Mouse (Mus musculus) adrenal gland, postnatal 14 days (tissue): Measurements from ENCODE around the gene Jup. TPM values are rescaled to one million over a fixed set of nuclear protein-coding genes. Genes with fewer than 3 reads are reported as not detected.
A peak's percentile ranks its signal among the peaks of the same experiment; 100 is the strongest.
"Not testable (repeated sequence)": the region's sequence is repeated elsewhere in the genome, so short reads cannot be mapped to it uniquely, and the experiment has no call there.

Experiments used
- DNase-seq: peaks from one replicate; pipeline ENCODE4 v3.0.0; 2021; ENCODE audit warnings: mixed read lengths
- total RNA-seq: library from RNA; stranded (reverse); gene quantifications from 2 replicates; pipeline ENCODE4 v1.2.3, GENCODE M21; 2021

Gene Jup
- total RNA-seq, 1 experiment from 2014 or later: 101 TPM

DNA sequence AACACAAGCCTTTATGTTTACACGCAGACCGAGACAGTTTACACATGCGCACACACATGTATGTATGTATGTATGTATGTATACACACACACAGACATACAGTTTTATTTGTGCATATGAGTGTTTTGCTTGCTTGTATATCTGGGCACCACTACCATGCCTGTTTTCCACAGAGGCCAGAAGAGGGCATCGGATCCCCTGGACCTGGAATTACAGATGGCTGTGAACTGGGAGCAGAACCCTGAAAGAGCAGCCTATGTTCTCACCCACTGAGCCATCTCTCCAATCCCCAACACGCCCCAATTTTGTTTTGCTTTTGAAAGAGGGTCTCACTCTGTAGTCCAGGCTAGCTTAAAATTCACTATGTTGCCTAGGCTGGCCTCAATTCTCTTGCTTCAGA lies 40.2 kb downstream of the Jup start:
- no peak for DNase-seq

GRCm38 (mm10) chr11:100356819-100357211 lies 40.7 kb downstream of the Jup start:
- peak; percentile 40 for DNase-seq

DNA sequence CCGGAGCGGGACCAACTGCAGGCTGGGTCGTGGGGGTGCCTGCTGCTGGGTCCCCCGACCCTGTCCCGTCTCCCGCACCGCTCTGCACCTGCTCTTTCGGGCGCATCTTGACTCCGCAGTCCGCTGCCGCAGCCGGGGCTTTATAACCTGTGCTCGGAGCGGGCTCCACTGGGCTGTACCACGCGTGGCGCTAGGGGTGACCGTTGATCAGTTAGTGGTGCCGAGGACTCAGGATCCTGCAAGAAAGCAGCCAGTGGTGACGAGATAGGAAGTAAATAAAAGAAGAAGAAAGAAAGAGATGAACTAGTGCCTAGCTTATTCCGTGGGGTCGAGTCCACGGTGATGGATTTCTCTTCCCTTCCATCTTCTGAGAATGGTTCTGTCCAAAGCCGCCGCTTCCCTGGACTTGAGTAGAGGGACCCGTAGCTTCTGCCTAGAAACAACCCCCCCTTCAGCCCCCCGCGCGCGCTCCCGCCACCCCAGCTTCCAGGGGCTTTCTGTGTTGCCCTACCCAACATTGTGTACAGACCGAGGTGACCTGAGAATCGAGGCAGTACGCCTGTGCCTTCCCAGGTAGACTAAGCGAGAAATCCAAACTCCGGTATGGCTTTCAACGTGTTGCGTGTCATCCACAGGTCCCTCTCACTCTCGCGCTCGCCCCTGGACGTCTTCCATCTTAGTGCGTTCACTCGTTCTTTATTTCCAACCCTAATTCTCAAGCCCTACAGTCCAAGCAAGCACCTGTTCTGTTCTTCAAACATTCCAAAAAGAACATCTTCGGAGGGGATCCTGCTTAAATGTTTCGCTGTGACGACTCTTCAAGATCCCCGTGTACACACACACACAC lies 41.4 kb downstream of the Jup start, which contains the start of gene Hap1:
Hap1 (minus strand) TSS at position 157 of the 847 bp plus-strand sequence.
- DNase-seq: peak; percentile 89

DNA sequence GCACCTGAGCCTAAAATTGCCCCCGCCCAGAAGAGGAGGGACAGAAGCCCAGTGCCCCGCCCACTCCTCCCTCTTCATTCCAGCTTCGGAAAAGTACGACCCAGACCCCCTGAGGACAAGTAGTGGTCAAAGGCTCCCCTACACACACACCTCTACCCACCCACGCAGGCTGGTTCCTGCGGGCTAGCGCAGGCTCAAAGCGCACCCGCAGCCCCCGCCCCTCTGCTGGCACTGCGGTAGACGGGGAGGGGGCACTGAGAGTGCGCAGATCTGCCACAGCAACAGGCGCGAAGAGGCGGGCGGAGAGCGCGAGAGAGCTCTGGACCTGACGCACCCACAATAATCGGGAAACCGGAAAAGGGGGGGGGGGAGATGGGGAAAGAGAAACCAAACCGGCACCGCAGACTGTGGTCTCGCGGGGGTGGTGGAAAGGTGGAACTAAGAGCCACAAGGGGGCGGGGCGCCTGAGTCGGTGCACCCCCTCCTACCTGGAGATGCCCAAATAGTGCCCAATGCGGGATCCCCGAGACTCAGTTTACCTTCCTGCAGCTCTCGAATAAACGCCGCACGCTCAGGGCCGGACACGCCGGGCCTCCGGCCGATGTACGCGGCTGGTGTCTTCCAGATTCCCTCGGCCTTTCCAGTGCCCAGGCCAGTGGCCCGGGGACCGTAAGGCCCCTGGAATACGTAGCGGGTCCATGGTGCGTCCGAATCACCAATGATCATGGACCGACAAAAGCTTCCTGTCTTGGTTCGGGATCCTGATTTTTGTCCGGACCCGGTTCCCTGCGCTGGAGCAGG lies 42.2 kb downstream of the Jup start:
- DNase-seq: peak; percentile 75

DNA sequence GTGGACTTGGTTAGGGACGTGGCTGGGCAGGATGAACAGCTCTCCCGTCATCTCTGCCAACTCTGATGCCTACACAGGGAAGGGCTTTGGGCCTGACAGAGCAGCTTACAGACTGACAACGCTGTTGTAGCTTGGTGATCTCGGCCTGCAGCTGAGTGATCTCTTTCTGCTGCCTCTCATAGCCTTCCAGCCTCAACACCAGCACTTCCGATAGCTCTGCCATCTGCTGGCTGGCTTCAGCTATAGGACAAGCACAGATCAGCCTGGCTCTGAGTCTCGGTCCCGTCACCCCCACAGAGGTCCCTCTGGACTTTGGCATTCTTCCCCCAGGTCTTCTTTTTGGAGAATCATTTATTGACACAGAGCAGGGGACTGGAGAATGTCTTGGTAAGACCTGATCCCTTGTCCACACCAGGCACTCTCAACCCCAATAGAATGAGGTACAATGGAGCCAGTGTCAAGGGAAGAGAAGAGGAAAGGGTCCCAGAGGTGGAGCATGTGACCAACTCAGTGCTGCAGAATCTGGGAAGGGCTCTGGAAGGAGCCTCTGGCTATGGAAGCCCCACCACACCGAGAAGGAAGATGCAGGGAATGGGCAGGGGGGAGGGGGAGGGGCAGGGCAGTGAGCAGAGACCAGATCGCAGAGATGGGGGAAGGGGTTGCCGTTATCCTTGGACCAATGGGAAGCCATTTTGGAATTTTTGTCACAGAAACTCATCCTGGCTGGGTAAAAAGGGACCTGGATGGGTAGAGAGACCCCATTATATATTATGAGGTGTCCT lies 45.3 kb downstream of the Jup start:
- DNase-seq: peak; percentile 48

- DNase-seq: no peak
These were observed 53.3 kb downstream of the Jup start for GRCm38 (mm10) chr11:100344269-100344668.

GRCm38 (mm10) chr11:100335731-100336130 lies 61.8 kb downstream of the Jup start:
- no peak for DNase-seq

- no peak for DNase-seq
These were observed 63.6 kb downstream of the Jup start, which contains the start of gene Gast for GRCm38 (mm10) chr11:100333944-100334457. TSS of gene Gast (plus strand) at chr11:100334407.

DNA sequence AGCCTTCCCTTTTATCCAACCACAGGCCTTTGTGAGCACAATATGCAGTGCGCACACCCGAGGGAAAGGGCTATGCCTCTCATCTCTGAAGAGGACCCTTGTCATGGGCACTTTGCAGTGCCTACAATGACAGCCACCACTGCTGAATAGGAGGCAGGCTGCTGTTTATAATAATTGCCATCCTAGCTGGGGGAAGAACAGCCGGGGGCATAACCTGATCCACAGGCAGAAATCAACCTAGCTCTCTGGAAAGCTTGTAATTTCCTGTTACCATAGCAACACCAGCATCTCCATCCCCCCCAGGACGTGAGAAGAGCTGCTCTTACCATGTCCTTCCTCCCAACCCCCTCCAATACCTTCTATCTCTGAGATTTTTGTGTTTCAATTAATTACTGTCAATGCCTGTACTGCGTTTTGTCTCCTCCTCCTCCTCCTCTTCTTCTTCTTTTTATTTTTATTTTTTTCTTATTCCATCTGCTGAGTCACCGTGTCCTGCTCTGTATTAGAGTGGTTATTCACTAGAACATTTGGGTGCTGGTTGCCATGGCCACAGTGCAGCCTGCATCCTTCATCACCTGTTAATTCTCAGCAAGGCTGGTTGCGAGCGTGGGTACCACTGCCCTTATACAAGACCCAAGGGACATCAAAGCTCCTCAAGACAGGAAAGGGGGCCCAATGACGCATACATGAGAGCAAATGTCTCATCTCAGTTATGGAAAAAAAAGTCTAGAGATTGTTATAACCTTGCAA lies 64.6 kb downstream of the Jup start:
- DNase-seq: no peak

DNA sequence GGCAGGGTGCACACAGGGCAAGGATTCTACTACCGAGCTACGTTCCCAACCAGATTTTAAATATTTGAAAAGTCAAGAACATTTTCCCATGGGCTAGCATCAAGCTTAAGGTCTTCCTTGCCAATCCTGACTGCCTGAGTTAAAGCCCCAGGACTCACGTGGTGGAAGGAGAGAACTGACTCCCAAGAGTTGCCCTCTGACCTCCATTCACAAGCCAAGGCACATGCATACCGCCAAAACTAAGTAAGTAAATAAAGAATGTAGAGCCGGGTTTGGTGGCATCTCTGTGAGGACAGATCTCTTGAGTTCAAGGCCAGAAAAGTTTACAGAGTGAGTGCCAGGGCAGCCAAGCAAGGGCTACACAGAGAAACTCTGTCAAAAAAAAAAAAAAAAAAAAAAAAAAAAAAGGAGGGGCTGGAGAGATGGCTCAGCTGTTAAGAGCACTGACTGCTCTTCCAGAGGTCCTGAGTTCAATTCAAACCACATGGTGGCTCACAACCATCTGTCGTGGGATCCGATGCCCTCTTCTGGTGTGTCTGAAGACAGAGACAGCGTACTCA lies 66.7 kb downstream of the Jup start:
- not testable (repeated sequence) for DNase-seq

GRCm38 (mm10) chr11:100330235-100330634 lies 67.3 kb downstream of the Jup start:
- DNase-seq: no peak

- DNase-seq: no peak
These were observed 69.8 kb downstream of the Jup start for GRCm38 (mm10) chr11:100327761-100328160.

DNA sequence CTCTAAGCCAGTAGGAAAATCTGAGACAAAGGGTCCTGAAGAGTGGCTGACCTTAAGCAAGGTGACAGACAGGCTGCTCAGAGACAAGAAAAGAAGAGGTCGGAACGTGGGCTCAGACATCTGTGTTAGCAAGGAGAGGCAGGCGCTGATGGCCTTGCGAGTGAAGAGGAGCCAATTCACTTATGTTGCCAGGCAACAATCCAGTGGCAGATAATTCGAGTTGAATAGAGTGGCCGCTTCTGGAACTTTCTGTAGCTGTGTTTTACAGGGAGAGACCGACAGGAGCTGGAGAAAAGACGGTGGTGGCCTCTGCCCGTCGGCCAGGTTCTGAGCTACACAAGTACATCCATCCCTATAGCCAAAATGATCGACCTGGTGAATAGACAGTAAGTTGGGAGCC lies 70.2 kb downstream of the Jup start:
- DNase-seq: peak; percentile 47

GRCm38 (mm10) chr11:100325062-100325629 lies 72.4 kb downstream of the Jup start:
- no peak for DNase-seq

GRCm38 (mm10) chr11:100323578-100323977 lies 74.0 kb downstream of the Jup start:
- peak; percentile 83 for DNase-seq

DNA sequence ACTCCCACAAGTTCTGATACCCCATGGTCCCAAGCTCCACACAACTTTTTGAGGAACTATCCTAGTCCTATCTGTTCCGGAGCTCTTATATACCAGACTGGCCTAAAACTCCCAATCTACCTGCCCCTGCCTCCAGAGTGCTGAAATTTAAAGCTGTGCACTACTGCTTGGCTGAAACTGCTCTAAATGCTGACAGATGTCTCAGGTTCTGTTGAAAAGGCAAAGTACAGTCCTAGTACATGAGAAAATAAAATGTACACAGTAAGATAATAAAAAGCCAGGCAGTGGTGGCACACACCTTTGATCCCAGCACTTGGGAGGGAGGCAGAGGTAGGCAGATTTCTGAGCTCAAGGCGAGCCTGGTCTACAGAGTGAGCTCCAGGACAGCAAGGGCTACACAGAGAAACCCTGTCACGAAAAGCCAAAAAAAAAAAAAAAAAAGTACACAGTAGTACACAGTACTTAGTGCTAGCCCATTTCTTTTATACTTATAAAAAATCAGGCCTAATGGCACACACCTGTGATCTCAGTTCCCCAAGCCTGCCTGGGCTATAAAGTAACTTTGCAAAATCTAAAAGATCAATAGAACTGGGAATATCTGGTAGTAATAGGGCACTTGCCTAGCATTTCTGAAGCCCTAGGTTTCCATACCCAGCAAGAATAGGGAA lies 74.8 kb downstream of the Jup start:
- DNase-seq: no peak

GRCm38 (mm10) chr11:100321479-100322305 lies 75.9 kb downstream of the Jup start:
- DNase-seq: not testable (repeated sequence)

- not testable (repeated sequence) for DNase-seq
These were observed 76.7 kb downstream of the Jup start for GRCm38 (mm10) chr11:100320701-100321410.
